Mouse (Mus musculus): ENCODE results near the gene Ube2d2b. TPM values are rescaled to one million over a fixed set of nuclear protein-coding genes. Genes with fewer than 3 reads are reported as not detected.

Ube2d2b gene
- total RNA-seq, 2 experiments from 2014 or later = not detected

Other genes starting within 250 kb of the Ube2d2b start
- 1 to 10 TPM; 7.3 to 7.7 TPM for gene Rpap2, start 232.7 kb upstream of the Ube2d2b start, total RNA-seq (2021)
- gene Glmn, start 232.2 kb upstream of the Ube2d2b start, total RNA-seq (2021) = 1 to 10 TPM; 4.2 to 5.0 TPM
- not detected for gene Gfi1, start 104.1 kb upstream of the Ube2d2b start, total RNA-seq (2021)
- gene Evi5, start 45.0 kb downstream of the Ube2d2b start, total RNA-seq (2021) = 10 to 100 TPM; 17.9 to 22.1 TPM
- gene Rpl5, start 70.4 kb downstream of the Ube2d2b start, total RNA-seq (2021) = 10 to 100 TPM; 30.6 to 34.7 TPM
- 10 to 100 TPM in 1 of 2 experiments, 1 to 10 TPM in 1; 8.0 to 10.9 TPM for gene Fam69a, start 157.0 kb downstream of the Ube2d2b start, total RNA-seq (2021)
- gene Mtf2, start 235.6 kb downstream of the Ube2d2b start, total RNA-seq (2021) = 10 to 100 TPM; 11.8 to 14.0 TPM